Mouse (Mus musculus) right cerebral cortex, postnatal 36 days (tissue): ENCODE results near the gene Csnk1g2.

ENCODE experiments used
- DNase-seq, 2 experiments: peaks; one replicate each; pipeline ENCODE4 v3.0.0; 2022; ENCODE audit warnings: low spot score in 2 of 2, mixed read lengths in 1 of 2

The Csnk1g2 gene

GRCm38 (mm10) chr10:80665459-80665858, 42.8 kb downstream of the Csnk1g2 start:
- no peak for DNase-seq

- DNase-seq, result no peak
Measured at GRCm38 (mm10) chr10:80665981-80666733, 43.5 kb downstream of the Csnk1g2 start.

- no peak for DNase-seq
Measured at GRCm38 (mm10) chr10:80666837-80667412, 44.3 kb downstream of the Csnk1g2 start.

GRCm38 (mm10) chr10:80668614-80669013, 46.0 kb downstream of the Csnk1g2 start:
- DNase-seq, result no peak

GRCm38 (mm10) chr10:80669018-80669417, 46.4 kb downstream of the Csnk1g2 start:
- no peak for DNase-seq

GRCm38 (mm10) chr10:80669737-80670485, 47.3 kb downstream of the Csnk1g2 start:
- no peak for DNase-seq

GRCm38 (mm10) chr10:80670531-80670930, 47.9 kb downstream of the Csnk1g2 start:
- DNase-seq, result no peak

- no peak for DNase-seq
Measured at GRCm38 (mm10) chr10:80671251-80671650, 48.6 kb downstream of the Csnk1g2 start.

GRCm38 (mm10) chr10:80671936-80672690, 49.5 kb downstream of the Csnk1g2 start:
- DNase-seq, result no peak

GRCm38 (mm10) chr10:80673690-80674089, 51.1 kb downstream of the Csnk1g2 start:
- no peak for DNase-seq

- no peak for DNase-seq
Measured at GRCm38 (mm10) chr10:80674161-80674711, 51.6 kb downstream of the Csnk1g2 start.

- DNase-seq, result no peak
Measured at GRCm38 (mm10) chr10:80674851-80675404, 52.3 kb downstream of the Csnk1g2 start.

GRCm38 (mm10) chr10:80675405-80676197, 53.0 kb downstream of the Csnk1g2 start:
- no peak for DNase-seq

GRCm38 (mm10) chr10:80676198-80676928, 53.7 kb downstream of the Csnk1g2 start:
- DNase-seq, result peak; percentile 99

- no peak for DNase-seq
Measured at GRCm38 (mm10) chr10:80677128-80677875, 54.7 kb downstream of the Csnk1g2 start.

- peak; percentile 72 to 77 for DNase-seq
Measured at GRCm38 (mm10) chr10:80677942-80678436, 55.4 kb downstream of the Csnk1g2 start, which contains the start of gene Mknk2. TSS of gene Mknk2 (minus strand) at chr10:80678112.

- no peak for DNase-seq
Measured at GRCm38 (mm10) chr10:80678601-80679377, 56.2 kb downstream of the Csnk1g2 start.
